Mouse (Mus musculus) cortical plate, adult 2 months (tissue): ENCODE results near the gene Zdhhc22.

Experiments used
- CTCF ChIP-seq: fragments of 200-500 bp; IDR thresholded peaks from 2 replicates; pipeline ENCODE4 v1.5.1; 2011; ENCODE audit warnings: mild to moderate bottlenecking, control low read depth, low read length; ENCODE audit not compliant: insufficient read depth; ENCODE audit errors: extremely low read depth
- POLR2A ChIP-seq: fragments of 200-500 bp; IDR thresholded peaks from 2 replicates; pipeline ENCODE4 v1.6.1; 2011; ENCODE audit warnings: mild to moderate bottlenecking, low read length, control low read depth; ENCODE audit not compliant: insufficient read depth; ENCODE audit errors: extremely low read depth

- TF ChIP-seq CTCF = no peak
- no peak for TF ChIP-seq POLR2A
Observed at GRCm38 (mm10) chr12:86994166-86994565, 3.9 kb upstream of the Zdhhc22 start.
